Mouse (Mus musculus) intestine, embryonic 14.5 days (tissue): ENCODE data around the gene Ogfrl1. TPM values are rescaled to one million over a fixed set of nuclear protein-coding genes. Genes with fewer than 3 reads are reported as not detected.

ENCODE experiments used
- ATAC-seq: fragments of 200-750 bp; cut with Nextera tagmentation; replicated peaks from 2 replicates; pipeline ENCODE4 v1.8.0; 2017; ENCODE audit warnings: low read depth, moderate number of reproducible peaks, moderate TSS enrichment, moderate library complexity; ENCODE audit not compliant: low FRiP score, low TSS enrichment
- DNase-seq: peaks from one replicate; pipeline ENCODE4 v3.0.0-alpha.2; 2018; ENCODE audit warnings: low spot score
- H3K27ac ChIP-seq: fragments of 300-500 bp; sonication (generic); 2 replicates; pipeline ENCODE4 v1.5.1; 2014; ENCODE audit warnings: low read depth, mild to moderate bottlenecking, control low read depth
- H3K27me3 ChIP-seq: fragments of 300-500 bp; sonication (generic); replicated peaks from 2 replicates; pipeline ENCODE4 v1.6.1; 2014; ENCODE audit warnings: low read length, control low read depth; ENCODE audit not compliant: control insufficient read depth, insufficient read depth
- H3K36me3 ChIP-seq: fragments of 300-500 bp; sonication (generic); 2 replicates; pipeline ENCODE4 v1.6.1; 2014; ENCODE audit warnings: low read length, control low read depth; ENCODE audit not compliant: control insufficient read depth, insufficient read depth
- H3K4me1 ChIP-seq: fragments of 300-500 bp; sonication (generic); replicated peaks from 2 replicates; pipeline ENCODE4 v1.6.1; 2014; ENCODE audit warnings: low read length, control low read depth, mixed read lengths; ENCODE audit not compliant: control insufficient read depth, insufficient read depth
- H3K4me2 ChIP-seq: fragments of 300-500 bp; sonication (generic); 2 replicates; pipeline ENCODE4 v1.6.1; 2014; ENCODE audit warnings: low read length
- H3K4me3 ChIP-seq: fragments of 300-500 bp; sonication (generic); 2 replicates; pipeline ENCODE4 v1.5.1; 2014; ENCODE audit warnings: low read depth, low read length, control low read depth, mixed read lengths
- H3K9ac ChIP-seq: fragments of 300-500 bp; sonication (generic); 2 replicates; pipeline ENCODE4 v1.6.1; 2014; ENCODE audit warnings: mild to moderate bottlenecking, low read length
- H3K9me3 ChIP-seq: fragments of 300-500 bp; sonication (generic); 2 replicates; pipeline ENCODE4 v1.6.1; 2016; ENCODE audit warnings: low read length, control low read depth; ENCODE audit not compliant: control insufficient read depth
- WGBS: fragments of 180-500 bp; shearing (Covaris S2); extraction: QIAGEN DNeasy Blood & Tissue Kit; methylation state at CpG from one replicate; pipeline ENCODE4 v1.1.7; 2014; 5-methylcytosine and 5-hydroxymethylcytosine counted together
- polyA plus RNA-seq: library from polyadenylated mRNA; unstranded; fragments of >200 nt; fragmentation: Nextera tagmentation; extraction: Ambion mirVana; gene quantifications from 2 replicates; pipeline ENCODE4 v1.2.1, GENCODE M21; 2014

Ogfrl1 gene
- polyA plus RNA-seq, 1 experiment from 2014 or later: 7.5 TPM

GRCm38 (mm10) chr1:23379911-23380740, 17.4 kb downstream of the Ogfrl1 start:
- H3K9me3 ChIP-seq: no peaks in the 10 kb centered on the region
- WGBS: 70% methylated on average over 17 of the region's 17 CpGs
- no peaks in the 10 kb centered on the region for H3K36me3 ChIP-seq
- no peak for DNase-seq
- no peaks in the 10 kb centered on the region for H3K27me3 ChIP-seq
- no peak for ATAC-seq
- H3K27ac ChIP-seq: no peak overlapping the region
- no peak overlapping the region for H3K4me2 ChIP-seq
- H3K4me1 ChIP-seq: peaks cover 5% of the 10 kb centered on the region; the same call in 1 of the 2 replicates
- H3K4me3 ChIP-seq: no peak overlapping the region
- no peak overlapping the region for H3K9ac ChIP-seq

- Histone ChIP-seq H3K27me3 (no peaks in the 10 kb centered on the region), H3K27ac (no peak overlapping the region), H3K4me2 (no peak overlapping the region), H3K4me1 (peaks cover 5% of the 10 kb centered on the region; the same call in 1 of the 2 replicates), H3K9me3 (no peaks in the 10 kb centered on the region), H3K9ac (no peak overlapping the region), H3K4me3 (no peak overlapping the region), H3K36me3 (no peaks in the 10 kb centered on the region)
- DNase-seq (no peak), ATAC-seq (no peak)
- 72% methylated on average over 6 of the region's 6 CpGs for WGBS
These were observed 18.3 kb downstream of the Ogfrl1 start for GRCm38 (mm10) chr1:23379321-23379720.

GRCm38 (mm10) chr1:23377572-23377971, 20.0 kb downstream of the Ogfrl1 start:
- ATAC-seq: no peak
- H3K27me3 ChIP-seq: no peaks in the 10 kb centered on the region
- WGBS: 81% methylated on average over 13 of the region's 13 CpGs
- no peak overlapping the region for H3K4me3 ChIP-seq
- no peak overlapping the region for H3K9ac ChIP-seq
- DNase-seq: no peak
- H3K27ac ChIP-seq: no peak overlapping the region
- H3K36me3 ChIP-seq: no peaks in the 10 kb centered on the region
- H3K4me2 ChIP-seq: no peak overlapping the region
- no peaks in the 10 kb centered on the region; the same call in 1 of the 2 replicates for H3K4me1 ChIP-seq
- H3K9me3 ChIP-seq: no peaks in the 10 kb centered on the region

- Histone ChIP-seq H3K4me2 (no peak overlapping the region), H3K4me3 (no peak overlapping the region), H3K27me3 (no peaks in the 10 kb centered on the region), H3K4me1 (no peaks in the 10 kb centered on the region), H3K9ac (no peak overlapping the region), H3K36me3 (no peaks in the 10 kb centered on the region), H3K9me3 (no peaks in the 10 kb centered on the region), H3K27ac (no peak overlapping the region)
- no peak for DNase-seq
- no peak for ATAC-seq
- 80% methylated on average over 4 of the region's 4 CpGs for WGBS
These were observed 23.4 kb downstream of the Ogfrl1 start for GRCm38 (mm10) chr1:23374156-23374555.

- WGBS: 83% methylated on average over 2 of the region's 2 CpGs
- Histone ChIP-seq H3K27me3 (no peaks in the 10 kb centered on the region), H3K4me3 (no peak overlapping the region), H3K36me3 (no peaks in the 10 kb centered on the region), H3K9me3 (no peaks in the 10 kb centered on the region), H3K9ac (no peak overlapping the region), H3K27ac (no peak overlapping the region), H3K4me2 (no peak overlapping the region), H3K4me1 (no peaks in the 10 kb centered on the region)
- ATAC-seq (no peak), DNase-seq (no peak)
These were observed 32.0 kb downstream of the Ogfrl1 start for GRCm38 (mm10) chr1:23365614-23366013.

GRCm38 (mm10) chr1:23352895-23353294, 44.7 kb downstream of the Ogfrl1 start:
- Histone ChIP-seq H3K9me3 (no peaks in the 10 kb centered on the region), H3K9ac (no peak overlapping the region), H3K27me3 (no peaks in the 10 kb centered on the region), H3K4me3 (no peak overlapping the region), H3K36me3 (no peaks in the 10 kb centered on the region), H3K4me1 (no peaks in the 10 kb centered on the region), H3K27ac (no peak overlapping the region), H3K4me2 (no peak overlapping the region)
- DNase-seq (no peak), ATAC-seq (no peak)
- 78% methylated on average over 6 of the region's 6 CpGs for WGBS

- ATAC-seq: no peak
- Histone ChIP-seq H3K27me3 (no peaks in the 10 kb centered on the region), H3K9me3 (no peaks in the 10 kb centered on the region), H3K4me1 (no peaks in the 10 kb centered on the region), H3K4me3 (no peak overlapping the region), H3K4me2 (no peak overlapping the region), H3K36me3 (no peaks in the 10 kb centered on the region), H3K9ac (no peak overlapping the region), H3K27ac (no peak overlapping the region)
- WGBS: 68% methylated on average over 4 of the region's 4 CpGs
- no peak for DNase-seq
These were observed 45.8 kb downstream of the Ogfrl1 start for GRCm38 (mm10) chr1:23351756-23352155.

- no peak overlapping the region for H3K27ac ChIP-seq
- no peak overlapping the region for H3K4me3 ChIP-seq
- no peaks in the 10 kb centered on the region for H3K4me1 ChIP-seq
- H3K36me3 ChIP-seq: no peaks in the 10 kb centered on the region
- WGBS: 77% methylated on average over 3 of the region's 3 CpGs
- H3K9ac ChIP-seq: no peak overlapping the region
- H3K4me2 ChIP-seq: no peak overlapping the region
- no peaks in the 10 kb centered on the region for H3K27me3 ChIP-seq
- DNase-seq: no peak
- ATAC-seq: no peak
- H3K9me3 ChIP-seq: no peaks in the 10 kb centered on the region
These were observed 51.9 kb downstream of the Ogfrl1 start for GRCm38 (mm10) chr1:23345633-23346032.

- Histone ChIP-seq H3K27me3 (no peaks in the 10 kb centered on the region), H3K4me2 (no peak overlapping the region), H3K9me3 (no peaks in the 10 kb centered on the region), H3K27ac (no peak overlapping the region), H3K4me1 (no peaks in the 10 kb centered on the region), H3K9ac (no peak overlapping the region), H3K36me3 (no peaks in the 10 kb centered on the region), H3K4me3 (no peak overlapping the region)
- 68% methylated on average over 4 of the region's 4 CpGs for WGBS
- ATAC-seq: no peak
- DNase-seq: no peak
These were observed 54.7 kb downstream of the Ogfrl1 start for GRCm38 (mm10) chr1:23342864-23343263.
